ENCODE assay signal across 31 mouse cellular contexts in genomic region chr2:117902837-117903236, GRCm38 (mm10).
DNase-seq lines count a peak whose midpoint lies in the region; ATAC-seq and TF ChIP-seq lines count a peak whose summit lies in the region.
"Had no signal": no experiment of that assay in that cellular context is flagged by ENCODE, and none has a peak within 500 bp of the region (broad histone marks: within the 10 kb centered on the region; RNA-seq: fewer than 3 reads in every experiment).

No protein-coding gene starts in this region.

- H3K9me3 ChIP-seq in lung, postnatal 0 days (ENCODE audit: low read length) = no peaks in the 10 kb centered on the region
- no peaks in the 10 kb centered on the region for H3K9me3 ChIP-seq in limb, embryonic 13.5 days
- H3K9me3 ChIP-seq: embryonic facial prominence, embryonic 12.5 days; embryonic facial prominence, embryonic 15.5 days; forebrain, embryonic 12.5 days; forebrain, embryonic 15.5 days; heart, embryonic 10.5 days; heart, embryonic 13.5 days had no signal

- H3K27me3 ChIP-seq in lung, postnatal 0 days (replicated peaks; ENCODE audit: insufficient read depth, low read length) = no peaks in the 10 kb centered on the region
- H3K27me3 ChIP-seq in C2C12 (ENCODE audit: control insufficient read depth, insufficient read depth, insufficient read length) (no peaks in the 10 kb centered on the region), myocyte (ENCODE audit: control insufficient read depth, insufficient read depth, insufficient read length) (no peaks in the 10 kb centered on the region)
- H3K27me3 ChIP-seq in limb, embryonic 13.5 days = no peaks in the 10 kb centered on the region
- H3K27me3 ChIP-seq: embryonic facial prominence, embryonic 12.5 days; embryonic facial prominence, embryonic 15.5 days; forebrain, embryonic 12.5 days; forebrain, embryonic 15.5 days; heart, embryonic 13.5 days; Patski had no signal

- H3ac ChIP-seq in C2C12 (ENCODE audit: control insufficient read depth, insufficient read length, low read depth) = no peak overlapping the region
- H3ac ChIP-seq in myocyte (ENCODE audit: control insufficient read depth, insufficient read length) = no peak overlapping the region

- no peak for ATAC-seq in lung, postnatal 0 days
- peak; percentile 33; the same call in 1 of the 2 replicates for ATAC-seq in limb, embryonic 13.5 days (ENCODE audit: low FRiP score, low read depth)
- ATAC-seq: CD4-positive, CD25-positive, alpha-beta regulatory T cell, adult 4 months; forebrain, embryonic 15.5 days; hindbrain, postnatal 0 days; inflammation-experienced regulatory T-cells, adult 6 months; Patski had no signal

- intact Hi-C loops in left cerebral cortex, postnatal 36 days (cut with DNase I) = no loop called here
- intact Hi-C loops in gastrocnemius, postnatal 36 days (cut with DNase I) = no loop called here

- no peak overlapping the region for H3K4me3 ChIP-seq in lung, postnatal 0 days (ENCODE audit: low read depth, low read length)
- H3K4me3 ChIP-seq in C2C12 (ENCODE audit: insufficient read depth, poor library complexity, severe bottlenecking) (no peak overlapping the region), myocyte (no peak overlapping the region)
- H3K4me3 ChIP-seq in limb, embryonic 13.5 days = no peak overlapping the region
- H3K4me3 ChIP-seq: embryonic facial prominence, embryonic 12.5 days; embryonic facial prominence, embryonic 15.5 days; erythroblast, embryonic 14.5 days; forebrain, embryonic 12.5 days; forebrain, embryonic 15.5 days; heart, embryonic 10.5 days; heart, embryonic 13.5 days had no signal

- TF ChIP-seq EP300 in lung, postnatal 0 days (IDR thresholded peaks at IDR 0.05) = no peak

- H3K79me3 ChIP-seq in C2C12 (ENCODE audit: low read depth) = no peaks in the 10 kb centered on the region

- H3K36me3 ChIP-seq in lung, postnatal 0 days (ENCODE audit: insufficient read depth, low read length) = no peaks in the 10 kb centered on the region
- H3K36me3 ChIP-seq in C2C12 (ENCODE audit: control insufficient read depth, insufficient read depth) (no peaks in the 10 kb centered on the region), myocyte (ENCODE audit: control insufficient read depth, insufficient read depth) (no peaks in the 10 kb centered on the region)
- H3K36me3 ChIP-seq in limb, embryonic 13.5 days = no peaks in the 10 kb centered on the region
- H3K36me3 ChIP-seq: embryonic facial prominence, embryonic 12.5 days; embryonic facial prominence, embryonic 15.5 days; forebrain, embryonic 12.5 days; forebrain, embryonic 15.5 days; heart, embryonic 10.5 days; heart, embryonic 13.5 days had no signal

- no peak for TF ChIP-seq POLR2A in myocyte (IDR thresholded peaks at IDR 0.05; ENCODE audit: insufficient read length, low read depth)

- TF ChIP-seq CTCF in lung, postnatal 0 days (IDR thresholded peaks at IDR 0.05) = no peak
- TF ChIP-seq CTCF in C2C12 (IDR thresholded peaks at IDR 0.05; ENCODE audit: control insufficient read depth, insufficient read depth, insufficient read length) = no peak

- H3K4me2 ChIP-seq in lung, postnatal 0 days (replicated peaks; ENCODE audit: low read depth, low read length) = no peak overlapping the region
- no peak overlapping the region for H3K4me2 ChIP-seq in limb, embryonic 13.5 days (replicated peaks)
- peak overlapping the region; percentile 72 for H3K4me2 ChIP-seq in myocyte (ENCODE audit: low read depth)
- H3K4me2 ChIP-seq: embryonic facial prominence, embryonic 12.5 days; embryonic facial prominence, embryonic 15.5 days; forebrain, embryonic 12.5 days; forebrain, embryonic 15.5 days; heart, embryonic 13.5 days; hindbrain, embryonic 14.5 days had no signal

- H3K9ac ChIP-seq in lung, postnatal 0 days (replicated peaks; ENCODE audit: low read depth) = no peak overlapping the region
- H3K9ac ChIP-seq in limb, embryonic 13.5 days = no peak overlapping the region
- H3K9ac ChIP-seq: embryonic facial prominence, embryonic 12.5 days; embryonic facial prominence, embryonic 15.5 days; forebrain, embryonic 12.5 days; forebrain, embryonic 15.5 days; heart, embryonic 13.5 days; hindbrain, embryonic 14.5 days had no signal

- WGBS in lung, postnatal 0 days = 71% methylated on average over 5 of the region's 5 CpGs
- WGBS in limb, embryonic 13.5 days = 57% methylated on average over 5 of the region's 5 CpGs

- H3K27ac ChIP-seq in lung, postnatal 0 days (ENCODE audit: low read length) = no peak overlapping the region
- H3K27ac ChIP-seq in limb, embryonic 13.5 days = peak overlapping the region; percentile 48; the same call in 1 of the 2 replicates
- H3K27ac ChIP-seq: embryonic facial prominence, embryonic 12.5 days; embryonic facial prominence, embryonic 15.5 days; forebrain, embryonic 12.5 days; forebrain, embryonic 15.5 days; heart, embryonic 10.5 days; heart, embryonic 13.5 days; hindbrain, embryonic 14.5 days; hindbrain, postnatal 0 days had no signal

- DNase-seq in lung, postnatal 0 days (ENCODE audit: low spot score) = peak; percentile 20
- DNase-seq in lung, postnatal 10 days = no peak
- no peak for DNase-seq in urinary bladder, postnatal 4 days (ENCODE audit: low spot score in 2 of 2)
- no peak for DNase-seq in left cerebral cortex, postnatal 36 days (ENCODE audit: low spot score in 2 of 2)
- no peak for DNase-seq in gastrocnemius, postnatal 36 days
- DNase-seq: adrenal gland, adult 2 months; adrenal gland, postnatal 14 days; B cell, adult 2 months; cerebellum, adult 11 months; cerebellum, adult 2 months; cerebellum, adult 9-11 months; cerebellum, postnatal 25 days; gastrocnemius, postnatal 14 days; heart, adult 18-20 months; heart, postnatal 14 days; heart, postnatal 4 days had no signal

- H3K79me2 ChIP-seq in C2C12 (ENCODE audit: control insufficient read depth, insufficient read depth) = no peaks in the 10 kb centered on the region
- no peaks in the 10 kb centered on the region for H3K79me2 ChIP-seq in myocyte (ENCODE audit: control insufficient read depth, insufficient read depth)

- H3K4me1 ChIP-seq in lung, postnatal 0 days (ENCODE audit: insufficient read depth, low read depth, low read length) = no peaks in the 10 kb centered on the region
- H3K4me1 ChIP-seq in limb, embryonic 13.5 days = peaks cover 25% of the 10 kb centered on the region
- H3K4me1 ChIP-seq: embryonic facial prominence, embryonic 12.5 days; embryonic facial prominence, embryonic 15.5 days; forebrain, embryonic 12.5 days; forebrain, embryonic 15.5 days; heart, embryonic 10.5 days; heart, embryonic 13.5 days had no signal

TF ChIP-seq in C2C12, 6 proteins besides CTCF, POLR2A, EP300 and RAD21:
- TF ChIP-seq FOSL1 (IDR thresholded peaks at IDR 0.05; ENCODE audit: insufficient read depth, low read length, poor library complexity, severe bottlenecking) = peak; percentile 59
- no peak for TF ChIP-seq CEBPB (IDR thresholded peaks at IDR 0.05; ENCODE audit: low read depth)
- TF ChIP-seq USF1 (IDR thresholded peaks at IDR 0.05; ENCODE audit: low read depth) = no peak
- no peak for TF ChIP-seq MAX (IDR thresholded peaks at IDR 0.05)
TF ChIP-seq in C2C12: peak in this region for 1.

TF ChIP-seq in myocyte, 11 proteins besides CTCF, POLR2A, EP300 and RAD21:
- TF ChIP-seq MYOD1 (IDR thresholded peaks at IDR 0.05; ENCODE audit: control insufficient read depth in 1 of 3, insufficient read length in 2 of 3, low read depth in 2 of 3) (no peak), USF1 (IDR thresholded peaks at IDR 0.05; ENCODE audit: low read depth) (no peak), TCF3 (IDR thresholded peaks at IDR 0.05; ENCODE audit: insufficient read length, low read depth) (no peak), SRF (IDR thresholded peaks at IDR 0.05; ENCODE audit: control insufficient read depth, insufficient read length, low read depth) (no peak), REST (IDR thresholded peaks at IDR 0.05; ENCODE audit: insufficient read depth, insufficient read length) (no peak), MYOG (IDR thresholded peaks at IDR 0.05; ENCODE audit: control insufficient read depth in 1 of 3, insufficient read depth in 1 of 3, insufficient read length in 2 of 3, low read depth in 2 of 3) (no peak), POLR2AphosphoS2 (IDR thresholded peaks at IDR 0.05; ENCODE audit: insufficient read length, low read depth) (no peak), TCF12 (IDR thresholded peaks at IDR 0.05; ENCODE audit: insufficient read depth, poor library complexity, severe bottlenecking) (no peak), CEBPB (IDR thresholded peaks at IDR 0.05; ENCODE audit: insufficient read depth, poor library complexity, severe bottlenecking) (no peak), E2F4 (IDR thresholded peaks at IDR 0.05; ENCODE audit: insufficient read depth) (no peak), MAX (IDR thresholded peaks at IDR 0.05; ENCODE audit: low read depth) (no peak)
